Mouse (Mus musculus) embryonic facial prominence, embryonic 15.5 days (tissue): ENCODE measurements around the gene Tex21. TPM values are rescaled to one million over a fixed set of nuclear protein-coding genes. Genes with fewer than 3 reads are reported as not detected.

ENCODE experiments used
- ATAC-seq: fragments of 200-750 bp; cut with Nextera tagmentation; 2 replicates; pipeline ENCODE4 v1.8.0; 2017; ENCODE audit warnings: low read depth, moderate TSS enrichment; ENCODE audit not compliant: insufficient number of reproducible peaks, low FRiP score, low TSS enrichment
- H3K27ac ChIP-seq: fragments of 300-500 bp; sonication (generic); replicated peaks from 2 replicates; pipeline ENCODE4 v1.5.1; 2015; ENCODE audit warnings: mild to moderate bottlenecking, inconsistent platforms
- H3K27me3 ChIP-seq: fragments of 300-500 bp; sonication (generic); 2 replicates; pipeline ENCODE4 v1.6.1; 2015; ENCODE audit warnings: inconsistent platforms
- H3K36me3 ChIP-seq: fragments of 300-500 bp; sonication (generic); 2 replicates; pipeline ENCODE4 v1.6.1; 2015; ENCODE audit warnings: mild to moderate bottlenecking, inconsistent platforms
- H3K4me1 ChIP-seq: fragments of 300-500 bp; sonication (generic); 2 replicates; pipeline ENCODE4 v1.6.1; 2015; ENCODE audit warnings: inconsistent platforms
- H3K4me2 ChIP-seq: fragments of 300-500 bp; sonication (generic); replicated peaks from 2 replicates; pipeline ENCODE4 v1.6.1; 2015; ENCODE audit warnings: mild to moderate bottlenecking, inconsistent platforms
- H3K4me3 ChIP-seq: fragments of 300-500 bp; sonication (generic); replicated peaks from 2 replicates; pipeline ENCODE4 v1.5.1; 2015; ENCODE audit warnings: mild to moderate bottlenecking, inconsistent platforms
- H3K9ac ChIP-seq: fragments of 300-500 bp; sonication (generic); 2 replicates; pipeline ENCODE4 v1.6.1; 2015; ENCODE audit warnings: inconsistent platforms
- H3K9me3 ChIP-seq: fragments of 300-500 bp; sonication (generic); replicated peaks from 2 replicates; pipeline ENCODE4 v1.6.1; 2016; ENCODE audit warnings: inconsistent platforms
- WGBS: fragments of 180-500 bp; shearing (Covaris S2); methylation state at CpG from one replicate; pipeline ENCODE4 v1.1.7; 2015; 5-methylcytosine and 5-hydroxymethylcytosine counted together
- polyA plus RNA-seq: library from polyadenylated mRNA; unstranded; fragments of >200 nt; fragmentation: Nextera tagmentation; extraction: Ambion mirVana; gene quantifications from 2 replicates; pipeline ENCODE4 v1.2.1, GENCODE M21; 2015

Gene Tex21
- polyA plus RNA-seq, 1 experiment from 2014 or later = not detected

DNA sequence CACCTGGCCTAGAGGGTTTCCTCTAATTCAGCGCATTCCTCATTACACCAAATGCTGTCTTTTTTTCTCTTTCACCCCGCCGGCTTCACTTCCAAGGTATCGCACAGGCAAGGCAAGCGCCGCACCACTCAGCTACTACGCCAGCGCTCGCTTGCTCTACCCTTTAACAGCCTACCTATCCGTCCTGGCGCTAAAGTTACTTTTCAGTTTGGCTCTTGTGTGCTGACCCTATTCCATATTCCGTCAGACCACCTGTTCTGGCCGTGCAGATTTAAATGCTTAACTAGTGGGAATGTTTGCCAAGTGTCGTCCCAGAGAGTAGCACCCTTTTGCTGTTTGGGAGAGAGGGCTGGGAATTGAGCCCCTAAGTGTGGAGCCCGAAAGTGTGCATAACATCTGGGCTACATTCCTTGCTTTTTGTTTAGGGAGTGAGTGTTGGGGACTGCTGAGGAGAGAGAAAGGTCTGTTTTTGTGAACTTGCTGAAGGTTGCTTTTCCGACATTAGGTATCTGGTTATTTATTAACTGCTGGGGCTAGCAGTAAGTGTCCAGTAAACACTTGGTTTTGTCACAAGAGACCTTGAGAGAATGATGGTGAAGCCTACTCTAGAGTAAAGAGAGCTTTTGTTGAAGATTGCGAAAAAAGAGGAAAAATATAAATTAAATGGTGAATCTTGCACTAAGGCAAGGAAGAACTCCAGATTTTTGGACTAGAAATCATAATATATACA, 9.7 kb upstream of the Tex21 start:
- Histone ChIP-seq H3K27me3 (no peaks in the 10 kb centered on the region), H3K27ac (no peak overlapping the region), H3K4me3 (peak overlapping the region; percentile 62), H3K36me3 (no peaks in the 10 kb centered on the region), H3K4me1 (peaks cover 20% of the 10 kb centered on the region; the same call in 1 of the 2 replicates), H3K4me2 (peak overlapping the region; percentile 90), H3K9me3 (no peaks in the 10 kb centered on the region), H3K9ac (peak overlapping the region; percentile 39)
- ATAC-seq = no peak
- 8% methylated on average over 17 of the region's 17 CpGs for WGBS

DNA sequence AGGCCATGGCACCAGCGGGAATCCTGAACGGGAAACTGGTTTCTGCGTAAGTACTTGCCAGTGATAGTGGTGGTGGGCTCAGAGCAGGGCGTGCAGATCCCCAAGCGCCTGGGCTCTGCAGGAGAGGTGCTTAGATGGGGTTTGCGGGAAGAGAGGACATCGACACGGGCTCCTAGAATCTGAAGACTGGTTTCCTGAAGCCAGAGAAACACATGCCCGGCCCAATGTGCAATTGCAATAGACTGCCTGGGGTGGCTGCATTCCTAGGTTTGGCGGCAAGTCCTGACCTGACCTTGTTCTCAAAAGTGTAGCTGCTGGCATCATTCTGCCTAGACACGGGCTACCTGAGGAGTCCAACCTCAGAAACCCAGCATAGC, 8.9 kb upstream of the Tex21 start:
- WGBS = under 1% methylated on average over 11 of the region's 11 CpGs
- Histone ChIP-seq H3K4me3 (peak overlapping the region; percentile 62), H3K4me1 (peaks cover 20% of the 10 kb centered on the region; the same call in 1 of the 2 replicates), H3K27me3 (no peaks in the 10 kb centered on the region), H3K4me2 (peak overlapping the region; percentile 90), H3K36me3 (no peaks in the 10 kb centered on the region), H3K9ac (peak overlapping the region; percentile 39), H3K9me3 (no peaks in the 10 kb centered on the region), H3K27ac (peak overlapping the region; percentile 77)
- ATAC-seq = peak; percentile 24

DNA sequence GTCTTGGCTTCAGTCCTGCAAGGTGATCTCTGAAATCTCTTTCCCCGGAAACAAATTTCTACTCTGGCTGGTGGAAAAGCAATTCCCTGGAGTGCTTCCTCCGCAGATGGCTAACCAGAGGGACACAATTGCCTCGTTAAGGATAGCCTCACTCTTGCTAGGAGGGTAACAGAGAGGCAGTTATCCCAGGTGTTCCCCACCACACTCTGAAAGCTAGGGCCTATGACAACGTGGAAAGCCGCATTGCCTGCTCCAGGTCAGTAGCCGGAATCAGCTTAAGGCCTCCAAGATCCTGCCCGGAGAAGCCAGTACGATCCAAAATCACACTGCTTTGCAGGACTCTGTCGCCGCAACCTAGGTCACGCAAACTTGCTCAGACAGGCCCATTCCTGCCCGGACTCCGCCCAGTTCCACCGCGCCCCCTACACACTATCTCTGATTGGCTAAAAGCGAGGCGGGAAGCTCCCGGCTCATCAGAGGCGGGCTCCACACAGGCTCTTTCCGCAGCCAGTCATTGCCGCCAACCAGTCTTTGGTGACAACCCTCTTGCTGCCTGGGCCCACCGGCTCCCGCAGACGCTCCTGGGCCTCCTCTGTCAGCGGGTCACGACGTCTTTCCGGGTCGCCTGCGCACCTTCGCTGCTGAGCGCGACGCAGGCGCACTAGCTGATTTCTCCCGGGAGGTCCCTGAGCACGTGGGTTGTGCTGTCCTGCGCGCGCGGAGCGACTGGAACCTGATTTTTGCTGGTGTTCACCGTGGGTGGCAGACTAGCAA, 8.4 kb upstream of the Tex21 start, which contains the start of gene Mthfd1:
Gene Mthfd1 (plus strand): TSS at position 574 of the 774 bp plus-strand sequence.
- no peaks in the 10 kb centered on the region for H3K9me3 ChIP-seq
- peak within 1 kb of the TSS; percentile 77 for H3K27ac ChIP-seq
- H3K4me3 ChIP-seq = peak within 1 kb of the TSS; percentile 62
- peak within 1 kb of the TSS; percentile 60 for H3K9ac ChIP-seq
- ATAC-seq = peak; percentile 99
- H3K4me2 ChIP-seq = peak within 1 kb of the TSS; percentile 90
- peaks cover 20% of the 10 kb centered on the region; the same call in 1 of the 2 replicates for H3K4me1 ChIP-seq
- H3K27me3 ChIP-seq = no peaks in the 10 kb centered on the region
- 1% methylated on average over 43 of the region's 43 CpGs for WGBS
- no peaks in the 10 kb centered on the region for H3K36me3 ChIP-seq

DNA sequence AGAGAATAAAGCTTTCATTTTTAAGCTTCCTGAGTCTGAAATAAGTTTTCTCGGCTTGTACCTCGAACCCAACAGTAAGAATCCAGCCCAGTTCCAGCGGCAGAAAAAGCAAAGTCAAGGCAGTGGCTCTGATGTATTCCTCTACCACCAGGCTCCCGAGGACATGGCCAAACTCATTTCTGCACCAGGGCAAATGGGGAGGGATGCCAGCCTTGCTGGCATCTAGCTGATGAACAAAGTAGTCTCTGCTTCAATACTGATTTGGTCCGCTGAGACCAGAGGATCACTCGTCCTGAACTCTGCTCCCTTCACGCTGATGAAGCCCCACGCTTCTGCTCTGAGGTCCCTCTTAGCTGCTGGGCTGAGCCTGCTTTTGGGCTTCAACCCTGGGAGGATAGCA, 7.4 kb upstream of the Tex21 start:
- Histone ChIP-seq H3K4me3 (no peak overlapping the region), H3K36me3 (no peaks in the 10 kb centered on the region), H3K9ac (no peak overlapping the region), H3K27me3 (no peaks in the 10 kb centered on the region), H3K9me3 (no peaks in the 10 kb centered on the region), H3K4me2 (no peak overlapping the region), H3K27ac (no peak overlapping the region), H3K4me1 (peaks cover 20% of the 10 kb centered on the region; the same call in 1 of the 2 replicates)
- 77% methylated on average over 8 of the region's 8 CpGs for WGBS
- no peak for ATAC-seq

DNA sequence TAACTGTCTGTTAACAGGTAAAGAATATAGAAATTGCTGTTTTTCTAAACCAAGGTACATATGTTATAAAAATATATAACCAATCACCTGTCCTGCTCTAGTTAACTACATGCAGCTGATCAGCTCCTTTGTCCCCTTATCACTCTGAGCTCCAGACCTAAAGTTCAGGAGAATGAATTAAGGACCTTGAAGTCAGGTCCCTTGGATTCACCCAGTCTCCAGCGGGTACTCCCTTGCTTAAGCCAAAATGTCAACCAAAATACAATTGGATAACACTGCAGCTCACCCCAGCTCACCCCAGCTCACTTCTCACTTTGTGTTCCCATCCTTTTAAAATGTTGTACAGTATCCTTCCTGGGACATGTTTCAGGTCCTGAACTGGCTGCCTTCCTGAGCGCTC, 7.0 kb upstream of the Tex21 start:
- Histone ChIP-seq H3K27me3 (no peaks in the 10 kb centered on the region), H3K9ac (no peak overlapping the region), H3K4me3 (no peak overlapping the region), H3K9me3 (no peaks in the 10 kb centered on the region), H3K4me2 (no peak overlapping the region), H3K4me1 (peaks cover 20% of the 10 kb centered on the region; the same call in 1 of the 2 replicates), H3K36me3 (no peaks in the 10 kb centered on the region), H3K27ac (no peak overlapping the region)
- no peak for ATAC-seq
- 86% methylated on average over 2 of the region's 2 CpGs for WGBS

DNA sequence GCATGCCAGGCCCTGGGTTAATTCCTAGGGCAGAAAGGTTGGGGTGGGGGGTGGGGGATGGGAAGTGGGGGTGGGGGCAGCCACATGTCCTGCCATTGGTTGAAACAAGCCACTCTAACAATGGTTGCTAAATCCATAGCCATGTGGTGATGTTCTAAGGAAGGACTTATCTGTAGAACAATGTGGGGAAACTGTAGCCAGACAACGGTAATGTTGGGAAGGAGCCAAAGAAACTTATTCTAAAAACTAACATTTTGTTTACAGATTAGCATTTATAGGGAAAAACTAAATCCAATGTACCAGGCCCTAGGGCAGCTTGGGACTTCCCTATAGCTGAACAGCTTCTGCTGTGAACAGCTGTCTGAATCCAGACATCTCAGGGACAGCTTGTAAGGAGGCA, 6.5 kb upstream of the Tex21 start:
- Histone ChIP-seq H3K9ac (no peak overlapping the region), H3K27ac (no peak overlapping the region), H3K4me1 (peaks cover 20% of the 10 kb centered on the region; the same call in 1 of the 2 replicates), H3K4me3 (no peak overlapping the region), H3K4me2 (no peak overlapping the region), H3K27me3 (no peaks in the 10 kb centered on the region), H3K9me3 (no peaks in the 10 kb centered on the region), H3K36me3 (no peaks in the 10 kb centered on the region)
- no peak for ATAC-seq
- WGBS = 88% methylated on average over 1 of the region's 1 CpGs

- 89% methylated on average over 8 of the region's 8 CpGs for WGBS
- H3K4me2 ChIP-seq = no peak overlapping the region
These were observed 1.6 kb downstream of the Tex21 start for GRCm38 (mm10) chr12:76244981-76245380.

GRCm38 (mm10) chr12:76241833-76242232, 4.7 kb downstream of the Tex21 start:
- Histone ChIP-seq H3K4me2 (no peak overlapping the region), H3K27ac (no peak overlapping the region), H3K9ac (no peak overlapping the region), H3K27me3 (no peaks in the 10 kb centered on the region), H3K4me3 (no peak overlapping the region), H3K4me1 (no peaks in the 10 kb centered on the region), H3K9me3 (no peaks in the 10 kb centered on the region), H3K36me3 (no peaks in the 10 kb centered on the region)
- no peak for ATAC-seq
- 53% methylated on average over 5 of the region's 5 CpGs for WGBS

More at GRCm38 (mm10) chr12:76244981-76245380, 1.6 kb downstream of the Tex21 start:
- Histone ChIP-seq H3K27ac (no peak overlapping the region), H3K27me3 (no peaks in the 10 kb centered on the region), H3K9ac (no peak overlapping the region), H3K4me1 (no peaks in the 10 kb centered on the region), H3K9me3 (no peaks in the 10 kb centered on the region), H3K4me3 (no peak overlapping the region), H3K36me3 (no peaks in the 10 kb centered on the region)
- no peak for ATAC-seq

DNA sequence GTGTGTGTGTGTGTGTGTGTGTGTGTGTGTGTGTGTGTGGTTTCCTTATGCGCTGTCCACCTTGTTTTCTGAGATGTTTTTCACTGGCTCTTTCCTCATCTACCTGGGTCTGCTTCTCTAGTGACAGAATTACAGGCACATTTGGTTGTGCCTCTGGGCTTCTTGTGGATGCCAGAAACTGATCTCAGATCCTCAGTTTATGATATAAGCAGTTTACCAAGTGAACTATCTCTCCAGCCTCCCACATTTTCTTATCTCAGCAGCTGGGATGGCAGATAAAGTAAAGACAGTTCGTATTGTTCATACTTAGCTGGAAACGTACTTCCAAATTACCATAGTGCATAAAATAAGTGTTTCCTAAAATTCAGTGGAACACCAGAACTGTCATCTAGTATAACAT, 5.5 kb downstream of the Tex21 start:
- no peak overlapping the region for H3K9ac ChIP-seq
- H3K9me3 ChIP-seq = no peaks in the 10 kb centered on the region
- WGBS = 76% methylated on average over 3 of the region's 3 CpGs
- H3K27ac ChIP-seq = no peak overlapping the region
- ATAC-seq = no peak
- H3K4me1 ChIP-seq = no peaks in the 10 kb centered on the region
- H3K4me3 ChIP-seq = no peak overlapping the region
- H3K4me2 ChIP-seq = no peak overlapping the region
- H3K36me3 ChIP-seq = no peaks in the 10 kb centered on the region
- no peaks in the 10 kb centered on the region for H3K27me3 ChIP-seq

DNA sequence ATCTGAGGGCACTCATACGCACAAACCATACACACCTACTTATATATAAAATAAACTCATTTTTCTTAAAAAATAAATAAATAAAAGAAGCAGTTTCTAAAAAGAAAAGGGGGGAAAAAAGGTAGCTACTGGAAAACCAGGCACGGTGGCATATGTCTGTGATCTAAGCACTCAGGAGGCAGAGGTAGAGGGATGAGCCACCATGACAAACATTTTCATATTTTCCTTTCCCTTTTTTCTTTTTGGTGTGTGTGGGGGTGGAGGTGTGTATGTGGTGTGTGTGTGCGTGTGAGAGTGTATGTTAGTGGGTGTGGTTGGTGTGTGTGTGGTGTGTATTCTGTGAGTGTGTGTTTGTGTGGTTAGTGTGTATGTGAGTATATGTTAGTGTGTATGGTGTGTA, 5.9 kb downstream of the Tex21 start:
- 87% methylated on average over 3 of the region's 3 CpGs for WGBS
- H3K27me3 ChIP-seq = no peaks in the 10 kb centered on the region

GRCm38 (mm10) chr12:76239839-76240571, 6.5 kb downstream of the Tex21 start:
- WGBS = 63% methylated on average over 7 of the region's 7 CpGs
- Histone ChIP-seq H3K9ac (no peak overlapping the region), H3K27ac (no peak overlapping the region), H3K4me2 (no peak overlapping the region), H3K9me3 (no peaks in the 10 kb centered on the region), H3K4me1 (no peaks in the 10 kb centered on the region), H3K36me3 (no peaks in the 10 kb centered on the region), H3K4me3 (no peak overlapping the region), H3K27me3 (no peaks in the 10 kb centered on the region)
- ATAC-seq = no peak

More for the DNA sequence above, 5.9 kb downstream of the Tex21 start:
- no peak for ATAC-seq
- H3K36me3 ChIP-seq = no peaks in the 10 kb centered on the region
- no peaks in the 10 kb centered on the region for H3K9me3 ChIP-seq
- H3K27ac ChIP-seq = no peak overlapping the region
- no peak overlapping the region for H3K4me3 ChIP-seq
- H3K4me2 ChIP-seq = no peak overlapping the region
- no peaks in the 10 kb centered on the region for H3K4me1 ChIP-seq
- H3K9ac ChIP-seq = no peak overlapping the region
